Mouse (Mus musculus): ENCODE data around the gene Cd81.

Gene Cd81

DNA sequence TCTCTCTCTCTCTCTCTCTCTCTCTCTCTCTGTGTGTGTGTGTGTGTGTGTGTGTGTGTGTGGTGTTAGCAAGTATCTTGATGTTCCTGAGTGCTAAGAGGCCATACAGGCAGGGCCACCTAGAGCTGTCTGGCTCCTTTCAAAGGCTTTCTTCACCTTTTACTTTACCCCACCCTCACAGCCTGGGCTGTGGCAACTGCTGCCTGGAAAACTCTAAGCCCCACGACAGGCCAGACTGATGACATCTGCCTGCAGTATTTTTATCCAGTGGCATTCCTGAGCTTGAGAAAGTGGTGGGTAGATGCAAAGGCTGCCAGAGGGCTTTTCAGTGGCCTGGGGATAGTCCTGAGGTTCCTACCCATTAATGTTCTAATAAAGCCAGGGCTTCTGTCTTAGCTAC, 59.9 kb downstream of the Cd81 start:
- no peak for DNase-seq (ENCODE audit: low spot score)

DNA sequence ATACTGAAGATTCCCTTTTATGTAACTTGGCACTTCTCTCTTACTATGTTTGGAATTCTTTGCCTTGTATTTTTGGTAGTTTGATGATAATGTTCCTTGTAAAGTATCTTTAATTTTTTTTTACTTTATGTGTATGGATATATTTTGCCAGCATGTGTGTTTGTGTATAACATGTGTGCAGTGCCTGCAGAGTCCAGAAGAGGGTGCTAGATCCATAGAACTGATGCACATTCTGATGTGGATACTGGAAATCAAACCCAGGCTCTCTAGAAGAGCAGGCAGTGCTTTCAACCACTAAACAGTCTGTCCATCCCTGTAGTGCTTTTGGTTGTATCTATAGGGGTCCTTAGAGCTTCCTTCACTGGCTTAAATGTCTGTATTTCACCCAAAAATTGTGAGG, 62.2 kb downstream of the Cd81 start:
- no peak for DNase-seq (ENCODE audit: low spot score)

DNA sequence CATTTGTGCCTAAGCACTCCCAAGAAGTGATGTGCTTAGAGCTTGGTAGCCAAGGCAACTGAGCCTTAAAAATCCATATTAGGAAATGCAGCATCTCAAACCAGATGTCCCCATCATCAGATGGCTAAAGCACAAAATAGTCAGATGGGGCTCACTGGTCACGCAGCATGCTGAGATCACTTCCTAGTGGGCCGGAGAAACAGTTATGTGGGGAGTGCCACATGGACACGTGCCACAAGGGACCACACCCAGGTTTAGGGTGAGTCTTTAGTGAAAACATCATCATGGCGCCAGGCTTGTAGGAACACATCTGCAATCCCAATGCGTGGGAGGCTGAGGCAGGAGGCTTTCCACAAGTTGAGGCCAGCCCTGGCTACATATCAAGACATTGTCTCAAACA, 64.0 kb downstream of the Cd81 start:
- no peak for DNase-seq (ENCODE audit: low spot score)
